Mouse (Mus musculus) 3T3-L1 (cell line): ENCODE measurements around the gene Enpp3.

ENCODE experiments used
- DNase-seq: peaks from one replicate; pipeline ENCODE4 v3.0.0-alpha.2; 2015; ENCODE audit warnings: low read depth, low spot score

Enpp3 gene

DNA sequence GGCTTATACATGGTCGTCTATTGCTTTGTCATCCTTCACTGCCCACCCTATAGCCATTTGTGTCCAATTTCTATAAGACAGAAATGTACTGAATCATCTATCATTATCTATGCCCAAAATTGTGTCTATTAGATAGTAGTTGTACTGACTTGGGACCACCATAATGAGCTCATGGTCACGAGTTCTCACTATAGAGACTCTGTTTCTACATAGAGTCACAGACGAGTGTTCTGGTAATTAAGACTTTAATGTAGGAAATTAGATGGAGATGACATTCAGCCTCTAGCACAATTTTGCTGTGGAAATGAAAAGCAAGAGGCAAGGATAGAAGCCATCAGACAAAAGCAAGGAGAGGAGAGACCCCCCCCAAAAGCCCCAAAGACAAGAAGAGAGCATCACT, 78.0 kb downstream of the Enpp3 start:
- no peak for DNase-seq

DNA sequence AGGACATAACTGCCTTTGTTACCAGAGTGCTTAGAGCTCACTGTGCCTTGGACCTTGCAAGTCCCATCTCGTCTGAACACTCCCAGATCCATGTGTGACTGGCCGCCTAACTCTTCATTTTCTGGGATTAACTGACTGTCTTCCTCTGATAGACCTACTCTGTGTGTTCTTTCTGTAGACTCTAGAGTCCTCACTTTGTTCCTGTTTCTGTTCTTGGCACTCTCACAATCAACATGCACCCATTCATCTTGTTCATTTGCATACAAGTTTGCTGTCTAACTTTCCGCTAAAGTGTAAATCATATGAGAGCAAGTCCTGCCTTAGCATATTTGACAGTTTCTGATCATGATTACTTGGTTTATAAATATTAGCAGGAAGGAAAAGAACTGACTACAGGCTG, 79.4 kb downstream of the Enpp3 start:
- no peak for DNase-seq

DNA sequence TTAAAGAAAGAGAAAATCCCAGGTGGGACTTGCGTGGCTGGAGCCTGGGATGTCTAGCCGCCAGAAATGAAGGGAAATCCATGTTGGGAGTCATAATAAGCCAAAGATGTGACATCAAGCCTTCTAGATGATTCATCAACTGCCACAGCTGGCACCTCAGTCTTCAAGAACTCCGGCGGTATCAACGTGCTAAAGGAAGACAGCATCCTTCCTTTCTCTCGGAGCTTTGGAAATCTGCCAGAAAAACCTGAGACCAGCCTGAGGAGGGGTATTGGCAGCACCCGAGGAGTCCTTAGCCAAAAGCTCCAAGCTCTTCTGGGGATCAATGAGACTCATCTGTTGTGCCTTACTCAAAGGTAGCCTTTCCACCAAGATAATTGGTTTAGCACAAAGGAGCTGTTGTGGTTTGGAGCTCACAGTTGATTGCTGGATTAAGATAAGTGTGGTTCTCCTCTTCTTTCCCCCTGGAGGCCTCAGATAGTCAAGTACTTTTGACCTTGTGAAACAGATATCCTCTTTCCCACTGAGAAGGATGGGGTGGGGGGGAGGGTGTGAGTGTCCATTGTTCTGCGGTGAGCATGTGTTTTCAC, 84.2 kb downstream of the Enpp3 start:
- DNase-seq: no peak

DNA sequence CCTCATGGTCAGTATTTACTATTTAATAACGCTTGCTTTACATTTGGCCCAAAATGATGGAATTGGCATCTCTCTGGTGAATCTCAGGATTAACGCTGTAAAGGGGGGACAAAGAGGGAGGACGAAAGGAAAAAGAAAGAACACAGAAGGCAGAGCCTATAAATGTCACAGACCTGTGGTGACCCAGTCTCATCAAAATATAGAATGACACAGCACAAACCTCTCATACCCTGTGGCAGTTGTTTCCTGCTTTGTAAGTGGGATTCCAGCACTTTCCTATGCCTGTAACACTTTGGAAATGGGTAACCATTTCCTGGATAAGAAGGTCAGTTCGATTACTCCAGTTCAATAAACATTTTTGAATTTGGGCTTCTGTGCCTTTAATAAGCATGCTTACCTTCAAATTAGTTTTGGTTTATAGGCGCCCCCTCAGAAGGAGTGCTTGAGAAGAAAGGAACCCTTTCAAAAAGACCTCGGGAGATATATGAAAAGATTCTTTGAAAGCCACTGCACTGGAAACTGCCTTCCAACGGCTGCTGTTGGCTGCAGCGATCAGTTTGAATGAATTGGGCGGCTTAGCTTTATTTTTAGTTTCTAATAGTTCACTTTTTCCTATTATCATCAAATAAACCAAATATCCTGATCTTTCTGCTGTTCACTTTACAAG, 87.6 kb downstream of the Enpp3 start:
- DNase-seq: no peak

DNA sequence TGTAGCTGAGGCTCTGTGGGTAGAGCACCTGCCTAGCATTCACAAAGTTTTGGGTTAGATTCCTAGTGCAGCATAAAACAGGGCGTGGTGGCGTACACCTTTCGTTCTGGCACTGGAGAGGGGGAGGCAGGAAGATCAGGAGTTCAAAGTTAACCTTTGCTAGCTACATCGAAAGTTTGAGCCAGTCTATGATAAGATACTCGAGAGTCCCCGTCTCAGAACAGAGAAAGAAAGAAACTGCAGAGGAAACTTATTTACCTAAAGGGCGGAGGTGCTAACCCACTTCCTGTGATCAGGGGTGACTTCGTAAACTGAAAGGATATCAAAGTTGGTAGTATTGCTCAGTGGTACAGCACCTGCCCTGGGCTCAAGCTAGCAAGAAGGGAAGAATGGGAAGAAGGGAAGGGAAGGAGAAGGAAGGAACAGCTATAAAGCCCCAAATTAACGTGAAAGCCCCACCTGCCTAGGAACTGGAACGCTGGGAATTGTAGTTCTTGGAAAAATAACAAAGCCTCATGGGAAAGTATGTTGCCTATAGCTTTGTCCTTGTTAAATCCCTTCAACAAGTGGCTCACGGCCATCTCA, 88.3 kb downstream of the Enpp3 start:
- no peak for DNase-seq

DNA sequence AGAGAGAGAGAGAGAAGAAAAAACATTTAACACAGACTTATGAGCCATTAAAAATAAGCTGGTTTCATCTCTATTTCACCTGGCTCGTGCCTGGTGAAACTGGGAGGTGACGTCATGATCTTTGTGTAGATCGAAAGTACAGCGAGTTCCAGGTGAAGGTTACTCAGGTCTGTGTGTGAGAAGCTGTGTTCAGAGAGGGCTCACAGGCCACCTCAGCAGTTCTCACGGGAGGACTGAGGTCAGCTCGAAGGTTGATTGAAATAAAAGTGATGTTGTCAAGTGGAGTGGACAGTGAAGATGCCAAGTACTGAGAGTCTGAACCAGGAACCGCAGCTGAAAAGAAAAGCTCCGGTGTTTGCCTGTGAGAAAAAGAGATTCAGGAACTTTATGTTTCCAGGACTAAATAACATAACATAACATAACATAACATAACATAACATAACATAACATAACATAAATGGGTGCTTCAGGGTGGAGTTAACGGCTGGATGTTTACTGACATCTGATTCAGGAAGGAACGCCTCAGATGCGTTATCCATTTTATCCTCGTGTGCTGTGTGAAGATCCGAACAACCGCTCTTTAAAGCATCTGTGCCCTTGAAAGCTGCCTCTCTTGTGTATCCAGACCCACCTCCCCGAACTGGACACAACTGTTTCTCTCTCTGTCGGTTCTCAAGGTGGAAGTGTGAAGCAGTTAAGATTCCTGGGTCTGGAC, 88.9 kb downstream of the Enpp3 start:
- no peak for DNase-seq

DNA sequence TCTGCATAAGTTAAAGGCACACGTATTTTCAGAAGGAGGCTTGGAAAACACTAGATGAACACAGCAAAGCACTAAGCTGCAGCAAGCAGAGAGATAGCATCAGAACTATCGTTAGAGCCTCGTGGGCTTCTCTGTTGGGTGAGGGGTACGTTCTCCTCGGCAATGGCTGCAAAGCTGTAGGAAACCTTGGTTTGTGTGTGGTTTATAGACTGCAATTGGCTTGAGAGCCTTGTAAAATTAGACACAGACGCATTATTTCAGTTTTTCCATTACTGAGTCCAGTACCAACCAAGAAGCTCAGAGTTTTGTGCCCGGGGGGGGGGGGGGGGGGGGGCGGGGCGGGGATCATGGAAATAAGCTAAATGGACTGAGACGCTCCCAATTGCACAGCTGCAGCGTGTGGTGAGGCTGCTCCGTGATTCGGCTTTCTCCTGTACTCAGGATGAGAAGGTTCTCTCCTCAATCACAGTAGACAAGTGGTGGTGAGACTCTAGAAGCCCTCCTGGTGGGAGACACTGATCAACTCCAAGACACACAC, 99.6 kb downstream of the Enpp3 start:
- no peak for DNase-seq

DNA sequence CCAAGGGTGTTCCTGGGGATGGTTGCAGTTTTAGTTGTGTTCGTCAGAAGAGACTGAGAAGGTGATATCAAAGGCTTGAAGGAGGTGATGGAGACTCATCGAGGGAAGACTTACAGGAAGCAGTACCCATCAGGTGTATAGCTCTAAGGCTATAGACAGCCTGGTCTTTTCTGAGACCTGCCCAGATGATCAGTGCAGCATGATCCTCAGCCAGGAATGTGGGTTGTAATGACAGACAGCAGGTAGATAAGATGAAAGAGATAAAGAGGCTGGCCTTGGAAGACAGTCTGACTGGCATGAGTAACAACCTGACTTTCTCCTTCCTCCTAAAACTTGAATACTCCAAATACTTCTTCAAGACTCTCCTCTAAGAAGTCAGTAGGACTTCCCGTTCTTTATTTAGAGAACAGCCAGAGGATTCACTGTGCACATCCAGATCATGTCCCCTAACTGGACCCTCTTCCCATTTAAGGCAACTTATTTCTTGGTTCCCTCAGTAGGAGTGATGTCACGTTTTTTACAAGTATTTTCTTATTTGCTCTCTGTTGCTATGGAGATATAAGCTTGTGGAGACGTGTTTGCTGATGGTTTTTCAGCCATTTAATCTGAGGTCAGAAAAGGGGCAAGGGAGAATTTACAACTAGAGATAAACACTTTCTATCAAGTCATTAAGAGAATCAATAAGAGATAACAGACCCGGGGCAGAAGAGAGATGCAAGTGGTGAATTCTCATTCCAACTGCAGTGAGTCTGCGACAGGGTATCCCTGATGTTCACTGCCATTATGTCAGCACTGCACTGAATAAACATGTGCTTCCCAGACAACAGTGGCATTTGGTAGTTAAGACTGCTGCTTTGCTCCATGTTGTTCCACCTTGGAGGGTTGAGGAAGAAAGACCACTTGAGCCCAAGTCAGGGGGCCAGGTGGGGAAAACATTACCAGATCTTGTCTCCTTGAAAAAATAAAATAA, 101.1 kb downstream of the Enpp3 start:
- no peak for DNase-seq

DNA sequence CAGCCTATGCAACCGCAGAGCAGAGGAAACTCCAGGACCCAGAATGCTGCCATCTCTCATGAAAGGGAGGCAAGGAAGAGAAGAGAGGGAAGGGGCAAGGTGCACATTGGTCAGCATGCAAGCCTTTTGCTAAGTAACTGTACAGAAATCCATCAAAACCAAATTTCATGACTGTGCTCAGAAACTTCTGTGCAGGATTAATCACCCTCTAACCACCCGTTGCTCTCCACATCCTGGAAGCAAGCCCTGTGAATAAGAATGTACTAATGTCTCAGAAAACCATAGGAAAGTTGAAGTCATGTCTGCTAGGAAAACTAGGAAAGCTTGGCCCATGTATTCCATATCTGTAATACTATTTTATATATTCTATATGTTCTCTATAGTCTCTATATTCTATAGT, 103.5 kb downstream of the Enpp3 start:
- peak; percentile 66 for DNase-seq

DNA sequence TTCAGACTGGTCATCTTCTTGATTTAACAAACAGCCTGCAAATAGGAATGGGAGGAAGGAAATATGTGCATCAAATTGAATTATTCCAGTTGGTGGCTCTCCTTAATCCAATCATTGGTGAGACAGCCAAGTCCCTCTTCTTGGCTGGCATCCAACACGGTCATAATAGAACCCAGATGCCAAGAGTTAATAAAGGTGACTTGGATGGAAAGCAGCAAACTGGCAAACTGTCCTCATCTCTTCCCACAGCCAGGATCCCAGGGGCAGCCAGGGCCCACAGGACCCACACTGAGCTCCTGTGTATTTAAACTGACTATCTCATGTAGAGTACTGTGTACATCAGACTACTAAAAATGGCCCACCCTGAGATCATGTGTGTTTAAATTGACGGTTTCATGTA, 104.2 kb downstream of the Enpp3 start:
- peak; percentile 32 for DNase-seq

DNA sequence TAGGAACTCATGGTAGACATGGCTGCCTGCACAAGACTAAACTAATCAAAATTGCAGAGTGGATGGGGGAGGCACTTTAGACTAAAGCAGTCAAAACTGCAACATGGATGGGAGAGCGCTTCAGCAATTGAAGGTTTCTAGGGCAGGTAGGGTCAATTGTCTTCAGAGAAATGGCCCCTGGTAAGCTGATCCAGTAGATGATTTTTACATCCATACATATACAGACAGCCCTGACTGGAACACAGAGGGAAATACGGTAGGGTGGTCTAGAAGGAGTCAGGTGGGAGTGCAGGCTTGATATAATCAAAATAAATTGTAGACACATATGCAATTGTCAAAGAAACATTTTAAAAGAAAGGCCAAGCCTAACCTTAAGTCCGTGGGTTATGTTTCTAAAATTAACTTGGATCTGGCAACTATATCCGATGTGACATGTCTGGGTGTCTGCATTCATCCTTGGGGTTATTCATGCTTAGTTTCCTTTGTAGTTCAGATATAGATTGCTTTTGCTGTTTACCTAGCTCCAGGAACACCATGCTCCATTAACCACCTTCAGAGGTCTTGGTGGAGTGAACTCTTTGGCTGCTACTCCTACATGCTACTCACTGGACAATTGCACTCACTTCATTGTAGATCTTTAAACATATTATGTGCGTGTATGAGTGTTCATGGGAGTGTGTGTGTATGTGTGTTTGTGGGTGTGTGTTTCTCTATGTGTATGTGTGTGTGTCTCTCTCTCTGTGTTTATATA, 107.4 kb downstream of the Enpp3 start:
- no peak for DNase-seq

DNA sequence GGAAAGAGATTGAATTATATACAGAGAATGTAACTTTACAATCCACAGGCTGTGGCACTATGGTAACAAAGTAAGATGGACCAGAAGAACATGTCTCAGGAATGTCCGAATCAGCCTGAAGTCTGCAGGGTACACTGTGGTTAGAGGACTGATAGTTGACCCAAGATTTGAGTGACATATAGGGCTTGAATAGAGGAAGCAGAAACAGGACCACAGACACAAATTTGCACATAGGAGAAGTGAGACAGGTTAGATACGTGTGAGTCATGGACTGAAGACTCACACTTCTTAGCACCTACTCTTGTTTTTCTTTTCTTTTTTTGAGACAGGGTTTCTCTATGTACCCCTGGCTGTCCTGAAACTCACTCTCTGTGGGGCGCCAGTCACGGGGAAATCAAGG, 115.1 kb downstream of the Enpp3 start:
- no peak for DNase-seq

DNA sequence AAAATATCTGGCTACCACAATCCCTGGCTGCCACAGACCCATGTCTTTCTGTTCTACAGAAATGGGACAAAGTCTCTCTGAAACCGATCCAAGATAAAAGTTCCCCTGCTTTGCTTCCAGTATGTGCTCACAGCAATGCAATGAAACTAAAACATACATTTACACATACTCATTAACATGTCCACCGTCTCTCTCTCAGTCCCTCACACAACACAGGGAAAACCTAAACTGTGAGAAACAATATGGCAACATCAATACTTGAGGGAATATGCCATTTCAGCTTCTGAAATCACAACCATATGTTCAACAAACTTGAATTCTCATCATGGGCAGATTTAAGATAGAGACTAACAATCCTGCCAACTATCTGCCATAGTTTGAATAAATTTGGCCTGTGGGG, 117.4 kb downstream of the Enpp3 start:
- DNase-seq: no peak
